Mouse (Mus musculus) liver, embryonic 13.5 days (tissue): ENCODE measurements around the gene Prkcb. TPM values are rescaled to one million over a fixed set of nuclear protein-coding genes. Genes with fewer than 3 reads are reported as not detected.
A peak's percentile ranks its signal among the peaks of the same experiment; 100 is the strongest.

Experiments used
- ATAC-seq: fragments of 200-750 bp; cut with Nextera tagmentation; 2 replicates; pipeline ENCODE4 v1.8.0; 2017; ENCODE audit warnings: low read depth, mild to moderate bottlenecking, moderate number of reproducible peaks, moderate library complexity
- DNase-seq: peaks from one replicate; pipeline ENCODE4 v3.0.0; 2022
- H3K27ac ChIP-seq: fragments of 300-500 bp; sonication (generic); 2 replicates; pipeline ENCODE4 v1.5.1; 2015; ENCODE audit warnings: moderate library complexity, mild to moderate bottlenecking, inconsistent platforms
- H3K27me3 ChIP-seq: fragments of 300-500 bp; sonication (generic); 2 replicates; pipeline ENCODE4 v1.6.1; 2015; ENCODE audit warnings: mild to moderate bottlenecking, inconsistent platforms
- H3K36me3 ChIP-seq: fragments of 300-500 bp; sonication (generic); 2 replicates; pipeline ENCODE4 v1.6.1; 2015; ENCODE audit warnings: mild to moderate bottlenecking, inconsistent platforms
- H3K4me1 ChIP-seq: fragments of 300-500 bp; sonication (generic); replicated peaks from 2 replicates; pipeline ENCODE4 v1.6.1; 2015; ENCODE audit warnings: inconsistent platforms
- H3K4me2 ChIP-seq: fragments of 300-500 bp; sonication (generic); 2 replicates; pipeline ENCODE4 v1.6.1; 2015; ENCODE audit warnings: inconsistent platforms, mild to moderate bottlenecking, moderate library complexity
- H3K4me3 ChIP-seq: fragments of 300-500 bp; sonication (generic); replicated peaks from 2 replicates; pipeline ENCODE4 v1.5.1; 2015; ENCODE audit warnings: mild to moderate bottlenecking, inconsistent platforms
- H3K9ac ChIP-seq: fragments of 300-500 bp; sonication (generic); 2 replicates; pipeline ENCODE4 v1.6.1; 2015; ENCODE audit warnings: mild to moderate bottlenecking, inconsistent platforms
- H3K9me3 ChIP-seq: fragments of 300-500 bp; sonication (generic); replicated peaks from 2 replicates; pipeline ENCODE4 v1.6.1; 2016; ENCODE audit warnings: inconsistent platforms
- WGBS: fragments of 180-500 bp; shearing (Covaris S2); methylation state at CpG from one replicate; pipeline ENCODE4 v1.1.7; 2015; ENCODE audit not compliant: insufficient replicate concordance; 5-methylcytosine and 5-hydroxymethylcytosine counted together
- polyA plus RNA-seq: library from polyadenylated mRNA; unstranded; fragments of >200 nt; fragmentation: Nextera tagmentation; extraction: Ambion mirVana; gene quantifications from 2 replicates; pipeline ENCODE4 v1.2.1, GENCODE M21; 2015

Gene Prkcb
- polyA plus RNA-seq, 1 experiment from 2014 or later: 2.3 TPM

DNA sequence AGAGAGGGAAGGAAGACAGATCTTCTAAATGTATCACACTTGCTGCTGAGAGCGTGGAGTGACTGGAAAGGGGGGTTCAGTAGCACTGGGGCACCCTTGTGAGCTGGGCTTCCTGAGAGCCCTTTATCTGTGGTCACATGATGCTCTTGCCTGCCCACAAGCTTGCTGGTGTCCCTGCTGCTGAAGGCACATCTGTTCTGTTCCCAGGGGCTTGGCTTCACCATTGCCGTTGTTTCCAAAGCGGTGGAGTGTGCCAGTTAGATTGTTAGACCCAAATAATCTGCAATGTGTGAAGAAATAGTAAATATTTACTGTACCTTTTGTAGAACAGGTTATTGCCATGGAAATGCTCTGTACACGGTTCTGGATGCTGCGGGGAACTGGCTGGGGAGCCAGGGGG, 101.6 kb downstream of the Prkcb start:
- Histone ChIP-seq H3K9me3 (no peaks in the 10 kb centered on the region), H3K4me1 (no peaks in the 10 kb centered on the region), H3K27me3 (no peaks in the 10 kb centered on the region), H3K36me3 (no peaks in the 10 kb centered on the region), H3K4me2 (no peak overlapping the region), H3K4me3 (no peak overlapping the region), H3K27ac (no peak overlapping the region), H3K9ac (no peak overlapping the region)
- ATAC-seq: no peak
- DNase-seq: no peak
- 39% methylated on average over 5 of the region's 5 CpGs for WGBS

DNA sequence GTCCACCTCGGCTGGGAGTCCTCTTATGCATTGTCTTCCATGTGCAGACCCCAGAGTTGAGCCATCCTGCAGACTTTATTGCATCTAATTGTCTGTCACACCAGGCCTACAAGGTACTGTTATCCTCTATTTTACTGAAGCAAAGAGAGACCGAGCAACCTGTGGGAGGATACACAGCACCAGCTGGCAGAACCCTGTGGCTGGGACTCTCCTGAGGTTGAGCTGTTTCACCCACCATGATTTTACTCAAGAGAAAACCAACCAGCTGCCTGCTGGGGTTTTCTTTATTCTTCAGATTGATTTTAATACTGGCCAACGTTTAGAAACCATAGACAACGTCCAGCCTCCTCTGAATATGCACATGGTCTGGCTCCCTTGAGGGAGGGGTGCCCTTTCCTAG, 102.1 kb downstream of the Prkcb start:
- Histone ChIP-seq H3K36me3 (no peaks in the 10 kb centered on the region), H3K27ac (no peak overlapping the region), H3K9ac (no peak overlapping the region), H3K4me2 (no peak overlapping the region), H3K9me3 (no peaks in the 10 kb centered on the region), H3K27me3 (no peaks in the 10 kb centered on the region), H3K4me1 (no peaks in the 10 kb centered on the region), H3K4me3 (no peak overlapping the region)
- DNase-seq: no peak
- ATAC-seq: no peak
- 43% methylated on average over 4 of the region's 4 CpGs for WGBS

DNA sequence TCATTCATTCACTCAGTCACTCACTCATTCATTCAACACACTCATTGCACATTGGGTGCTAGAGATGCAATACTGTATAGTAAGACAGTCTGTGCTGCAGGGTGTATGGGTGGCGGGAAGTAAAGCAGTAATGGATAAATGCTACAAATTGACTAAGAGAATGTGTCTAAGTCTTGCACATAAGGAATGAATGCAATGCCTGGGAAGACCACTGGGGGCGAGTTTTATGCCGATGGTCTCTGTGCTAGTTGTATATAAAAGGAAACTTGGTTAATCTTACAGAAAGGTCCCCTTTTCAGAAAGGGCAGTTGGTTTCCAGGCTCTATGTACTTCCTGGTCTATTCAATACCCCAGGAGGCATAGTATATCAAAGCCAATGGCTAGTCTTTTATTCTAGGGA, 102.8 kb downstream of the Prkcb start:
- WGBS: 49% methylated on average over 3 of the region's 3 CpGs
- H3K9me3 ChIP-seq: no peaks in the 10 kb centered on the region
- H3K36me3 ChIP-seq: no peaks in the 10 kb centered on the region
- H3K4me1 ChIP-seq: no peaks in the 10 kb centered on the region
- H3K4me2 ChIP-seq: no peak overlapping the region
- DNase-seq: no peak
- no peaks in the 10 kb centered on the region for H3K27me3 ChIP-seq
- no peak overlapping the region for H3K9ac ChIP-seq
- H3K27ac ChIP-seq: no peak overlapping the region
- no peak overlapping the region for H3K4me3 ChIP-seq
- no peak for ATAC-seq

DNA sequence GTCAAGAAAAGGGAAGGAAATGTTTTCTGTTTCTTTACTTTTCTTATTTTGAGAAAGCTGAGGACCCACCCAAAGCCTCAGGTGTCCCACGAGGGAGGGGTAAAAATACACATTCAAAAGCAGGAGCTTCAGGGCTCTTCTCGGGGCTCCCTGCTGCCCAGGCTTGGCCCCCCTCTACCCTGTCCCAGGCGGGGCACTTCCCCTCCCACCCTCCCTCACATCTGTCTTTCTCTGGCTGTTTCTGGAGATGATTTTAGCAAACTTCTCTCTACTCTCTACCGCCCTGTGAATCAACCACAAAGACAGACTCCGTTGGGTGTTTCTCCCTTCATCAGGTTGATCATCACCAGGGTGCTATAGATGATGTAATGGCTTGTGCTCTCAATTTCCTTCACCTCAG, 105.4 kb downstream of the Prkcb start:
- H3K9me3 ChIP-seq: no peaks in the 10 kb centered on the region
- H3K27ac ChIP-seq: no peak overlapping the region
- no peaks in the 10 kb centered on the region for H3K4me1 ChIP-seq
- 25% methylated on average over 5 of the region's 5 CpGs for WGBS
- no peak for DNase-seq
- no peak overlapping the region for H3K4me2 ChIP-seq
- no peak overlapping the region for H3K4me3 ChIP-seq
- H3K9ac ChIP-seq: no peak overlapping the region
- ATAC-seq: no peak
- no peaks in the 10 kb centered on the region for H3K36me3 ChIP-seq
- no peaks in the 10 kb centered on the region for H3K27me3 ChIP-seq

DNA sequence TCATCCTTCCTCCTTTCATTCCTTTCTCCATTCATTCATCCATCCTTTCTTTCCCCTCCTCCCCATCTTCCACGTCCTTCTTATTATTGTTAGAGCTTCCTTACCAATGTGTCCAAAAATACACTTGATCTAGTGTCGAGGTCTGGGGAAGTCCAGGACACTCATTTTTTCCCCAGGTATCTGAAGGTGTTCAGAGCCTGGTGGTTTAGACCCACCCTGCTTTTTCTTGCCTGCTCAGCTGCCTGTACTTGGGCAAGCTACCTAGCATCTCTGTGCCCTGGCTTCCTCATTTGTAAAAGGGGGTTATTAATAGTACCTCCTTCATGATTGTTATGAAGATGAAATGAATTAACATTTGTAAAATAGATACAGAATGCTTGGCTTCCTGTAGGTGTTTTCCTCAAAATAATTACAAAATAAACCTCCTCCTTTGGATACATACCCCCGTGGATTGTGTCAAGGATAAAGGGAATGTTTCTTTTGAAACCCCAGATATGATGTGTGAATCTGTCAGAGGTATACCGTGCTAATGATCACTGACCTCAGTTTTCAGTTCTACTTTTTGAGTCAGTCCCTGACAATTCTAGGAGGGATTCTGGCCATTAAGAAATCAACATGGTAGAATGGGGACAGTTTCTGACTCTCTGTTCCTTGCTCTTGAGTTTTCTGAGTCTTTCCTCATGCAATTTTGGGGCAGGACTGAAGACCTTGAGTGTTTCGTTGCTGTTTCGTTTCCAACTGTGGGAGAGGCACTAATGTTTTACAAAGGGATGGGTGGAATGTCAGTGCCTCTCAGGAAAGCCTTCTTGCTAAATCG, 106.8 kb downstream of the Prkcb start:
- H3K4me1 ChIP-seq: no peaks in the 10 kb centered on the region
- WGBS: 54% methylated on average over 7 of the region's 7 CpGs
- no peak overlapping the region for H3K27ac ChIP-seq
- DNase-seq: no peak
- no peaks in the 10 kb centered on the region for H3K36me3 ChIP-seq
- no peak overlapping the region for H3K4me2 ChIP-seq
- no peaks in the 10 kb centered on the region for H3K9me3 ChIP-seq
- no peak overlapping the region for H3K4me3 ChIP-seq
- ATAC-seq: no peak
- H3K9ac ChIP-seq: no peak overlapping the region
- no peaks in the 10 kb centered on the region for H3K27me3 ChIP-seq

DNA sequence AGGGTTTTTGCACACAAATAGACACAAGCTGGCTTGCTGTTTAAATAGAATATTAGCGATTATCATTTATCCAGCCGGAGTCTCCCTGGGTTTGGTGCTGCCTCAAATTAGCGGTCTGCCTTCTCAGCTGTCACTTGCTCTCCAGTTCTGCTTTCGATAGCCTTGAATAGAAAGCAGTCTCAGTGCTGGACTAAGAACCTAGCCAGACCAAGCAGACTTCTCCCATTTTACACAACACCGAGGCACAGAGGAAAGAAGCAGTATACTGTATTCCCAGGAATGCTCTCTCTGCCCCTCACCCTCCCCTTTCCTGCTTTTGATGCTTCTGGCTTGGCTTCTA, 107.4 kb downstream of the Prkcb start:
- Histone ChIP-seq H3K4me3 (no peak overlapping the region), H3K36me3 (no peaks in the 10 kb centered on the region), H3K27ac (no peak overlapping the region), H3K4me2 (no peak overlapping the region), H3K9ac (no peak overlapping the region), H3K9me3 (no peaks in the 10 kb centered on the region), H3K4me1 (no peaks in the 10 kb centered on the region), H3K27me3 (no peaks in the 10 kb centered on the region)
- WGBS: 66% methylated on average over 5 of the region's 5 CpGs
- ATAC-seq (no peak), DNase-seq (no peak)

DNA sequence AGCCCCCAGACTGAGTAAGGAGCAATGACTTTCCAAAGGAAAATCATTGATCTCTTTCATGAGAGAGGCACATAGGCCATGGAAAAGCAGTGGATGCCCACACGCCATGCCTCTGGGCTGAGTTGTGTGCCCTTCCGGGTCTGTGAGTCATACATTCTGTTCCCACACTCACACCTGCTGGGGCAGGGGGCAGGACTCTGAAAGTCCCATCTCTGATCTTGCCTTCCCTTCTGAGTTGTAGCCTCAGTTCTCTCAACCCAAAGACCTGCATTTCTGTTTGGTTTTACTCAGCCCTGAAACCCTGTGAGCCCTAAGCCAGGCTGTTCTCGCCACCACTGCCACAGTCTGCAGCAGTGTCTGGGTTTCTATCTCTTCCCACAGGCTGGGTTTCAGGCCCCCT, 109.1 kb downstream of the Prkcb start:
- Histone ChIP-seq H3K4me3 (no peak overlapping the region), H3K36me3 (no peaks in the 10 kb centered on the region), H3K4me1 (no peaks in the 10 kb centered on the region), H3K27me3 (no peaks in the 10 kb centered on the region), H3K27ac (no peak overlapping the region), H3K4me2 (no peak overlapping the region), H3K9me3 (no peaks in the 10 kb centered on the region), H3K9ac (no peak overlapping the region)
- no peak for ATAC-seq
- WGBS: 72% methylated on average over 3 of the region's 3 CpGs
- DNase-seq: no peak

DNA sequence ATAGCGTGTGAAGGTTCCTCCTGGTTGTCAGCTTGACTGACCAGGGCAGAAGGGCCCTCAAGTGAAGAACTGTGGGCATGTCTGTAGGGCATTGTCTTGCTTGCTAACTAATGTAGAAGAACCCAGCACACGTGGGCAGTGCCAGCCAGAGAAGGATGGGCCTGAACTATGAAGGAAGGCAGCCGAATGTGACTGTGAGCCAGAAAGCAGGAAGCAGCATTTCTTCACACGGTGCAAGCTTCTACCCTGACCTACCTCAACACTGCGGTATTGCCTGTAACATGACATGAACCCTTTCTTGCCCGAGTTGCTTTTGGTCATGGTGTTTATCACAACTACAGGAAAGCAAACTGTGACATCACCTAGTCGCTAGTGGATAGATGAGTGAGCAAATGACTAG, 113.5 kb downstream of the Prkcb start:
- H3K4me3 ChIP-seq: no peak overlapping the region
- H3K27me3 ChIP-seq: no peaks in the 10 kb centered on the region
- no peak overlapping the region for H3K4me2 ChIP-seq
- H3K4me1 ChIP-seq: peaks cover 13% of the 10 kb centered on the region; the same call in 1 of the 2 replicates
- 61% methylated on average over 7 of the region's 7 CpGs for WGBS
- H3K9ac ChIP-seq: no peak overlapping the region
- H3K27ac ChIP-seq: no peak overlapping the region
- ATAC-seq (no peak), DNase-seq (no peak)
- no peaks in the 10 kb centered on the region for H3K9me3 ChIP-seq
- H3K36me3 ChIP-seq: no peaks in the 10 kb centered on the region

DNA sequence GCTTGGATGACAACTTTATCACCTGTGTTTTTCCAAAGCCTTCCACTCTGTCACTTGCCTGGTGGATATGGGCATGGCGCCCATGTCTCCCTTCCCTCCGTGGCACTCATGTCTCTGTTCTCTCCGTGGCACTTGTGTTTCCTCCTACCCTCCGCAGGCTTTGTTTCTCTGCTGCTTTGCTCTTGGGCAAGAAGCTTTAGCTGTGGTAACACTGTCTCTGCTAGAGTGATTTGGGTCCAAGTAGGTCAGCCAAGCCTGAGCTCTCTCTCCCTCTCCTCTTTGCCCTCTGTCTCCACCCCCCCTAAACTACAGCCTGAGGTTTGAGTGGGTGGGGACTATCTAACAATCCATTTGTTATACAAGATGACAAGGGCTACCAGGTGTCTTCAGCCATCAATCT, 114.8 kb downstream of the Prkcb start:
- Histone ChIP-seq H3K9me3 (no peaks in the 10 kb centered on the region), H3K4me1 (peaks cover 13% of the 10 kb centered on the region; the same call in 1 of the 2 replicates), H3K9ac (no peak overlapping the region), H3K36me3 (no peaks in the 10 kb centered on the region), H3K4me2 (no peak overlapping the region), H3K27me3 (no peaks in the 10 kb centered on the region), H3K4me3 (no peak overlapping the region), H3K27ac (no peak overlapping the region)
- ATAC-seq (no peak), DNase-seq (no peak)
- 59% methylated on average over 4 of the region's 4 CpGs for WGBS

DNA sequence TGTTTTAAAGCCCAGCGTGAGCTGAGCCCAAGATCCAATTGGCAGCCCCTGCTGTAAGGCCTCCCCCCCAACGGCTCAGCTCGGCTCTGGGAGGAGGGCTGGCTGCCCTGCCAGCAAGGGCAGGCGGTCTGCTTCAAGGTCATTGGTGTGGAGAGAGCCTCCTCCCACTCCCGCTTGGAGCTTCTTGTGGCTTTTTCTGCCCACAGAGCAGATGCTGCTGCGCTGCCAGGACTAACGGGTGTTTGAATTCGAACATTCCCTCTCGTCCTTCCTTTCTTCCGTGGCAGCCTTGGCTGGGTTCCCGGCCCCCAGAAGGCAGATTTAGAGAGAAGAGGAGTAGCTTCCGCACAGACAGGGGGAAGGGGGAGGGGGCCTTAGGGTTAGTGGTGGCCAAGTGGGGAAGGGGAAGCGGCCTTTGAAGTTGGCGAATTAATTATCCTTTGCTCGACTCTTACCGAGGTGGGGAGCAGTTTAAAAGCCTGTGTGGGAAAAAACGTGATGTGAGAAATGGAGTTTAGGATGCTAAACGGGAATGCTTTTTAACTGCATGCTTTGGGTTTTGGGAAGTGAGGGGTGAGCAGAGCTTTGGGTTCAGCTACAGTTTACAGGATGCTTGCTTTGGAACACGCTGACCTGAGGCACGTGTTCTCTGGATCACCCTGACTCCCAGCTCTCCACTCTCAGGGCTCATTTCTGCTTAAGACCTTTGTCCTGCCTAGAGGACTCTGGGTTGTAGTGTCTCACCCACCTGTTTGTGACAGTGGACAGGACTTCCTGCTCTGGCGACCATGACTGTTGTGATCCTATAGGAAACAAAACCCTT, 116.2 kb downstream of the Prkcb start:
- Histone ChIP-seq H3K9me3 (no peaks in the 10 kb centered on the region), H3K4me2 (peak overlapping the region; percentile 33), H3K4me1 (peaks cover 13% of the 10 kb centered on the region; the same call in 1 of the 2 replicates), H3K27me3 (no peaks in the 10 kb centered on the region), H3K9ac (no peak overlapping the region), H3K27ac (no peak overlapping the region), H3K4me3 (no peak overlapping the region), H3K36me3 (no peaks in the 10 kb centered on the region)
- no peak for DNase-seq
- ATAC-seq: no peak
- WGBS: 4% methylated on average over 21 of the region's 21 CpGs

DNA sequence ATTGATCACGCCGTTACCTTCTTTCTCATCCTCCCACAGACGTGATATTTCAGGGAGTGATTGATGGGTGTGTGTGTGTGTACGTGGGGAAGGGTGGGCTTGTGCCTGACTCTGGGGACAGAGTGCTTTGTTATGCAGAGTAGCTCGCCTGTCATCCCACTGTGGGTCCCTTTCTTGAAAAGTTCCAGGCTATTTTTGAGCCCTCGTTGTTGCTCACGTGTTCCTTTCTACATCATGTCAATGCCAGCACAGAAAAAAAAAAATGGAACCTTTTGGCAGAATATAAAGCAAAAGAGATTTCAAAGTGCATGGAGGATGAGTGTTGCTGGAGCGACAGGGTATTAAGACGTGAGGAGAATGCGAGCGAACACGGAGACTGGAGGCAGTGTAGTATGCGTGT, 118.1 kb downstream of the Prkcb start:
- no peak for DNase-seq
- Histone ChIP-seq H3K4me1 (peaks cover 13% of the 10 kb centered on the region; the same call in 1 of the 2 replicates), H3K9me3 (no peaks in the 10 kb centered on the region), H3K4me3 (no peak overlapping the region), H3K36me3 (no peaks in the 10 kb centered on the region), H3K9ac (no peak overlapping the region), H3K4me2 (no peak overlapping the region), H3K27me3 (no peaks in the 10 kb centered on the region), H3K27ac (no peak overlapping the region)
- no peak for ATAC-seq
- 63% methylated on average over 13 of the region's 13 CpGs for WGBS

DNA sequence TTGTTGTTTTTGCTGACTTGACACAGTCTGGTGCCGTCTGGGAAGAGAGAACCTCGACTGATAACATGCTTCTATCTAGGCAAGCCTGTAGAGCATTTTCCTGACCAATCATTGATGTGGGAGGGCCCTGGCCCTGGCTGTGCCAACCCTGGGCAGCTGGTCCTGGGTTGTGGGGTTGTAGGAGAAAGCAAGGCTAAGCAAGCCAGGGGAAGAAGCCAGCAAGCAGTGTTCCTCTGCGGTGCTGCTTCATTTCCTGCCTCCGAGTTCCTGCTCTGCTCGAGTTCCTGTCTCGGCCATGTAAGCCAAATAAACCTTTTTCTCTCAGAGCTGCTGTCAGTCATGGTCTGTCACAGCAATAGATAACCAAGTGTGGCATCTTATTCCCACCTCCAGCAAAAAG, 121.4 kb downstream of the Prkcb start:
- Histone ChIP-seq H3K9ac (no peak overlapping the region), H3K4me1 (peaks cover 6% of the 10 kb centered on the region; the same call in 1 of the 2 replicates), H3K9me3 (no peaks in the 10 kb centered on the region), H3K4me2 (no peak overlapping the region), H3K36me3 (no peaks in the 10 kb centered on the region), H3K27me3 (no peaks in the 10 kb centered on the region), H3K4me3 (no peak overlapping the region), H3K27ac (no peak overlapping the region)
- 22% methylated on average over 6 of the region's 6 CpGs for WGBS
- no peak for DNase-seq
- no peak for ATAC-seq
